Mouse (Mus musculus) liver, adult 2 months (tissue): ENCODE data around the gene Olfr535. TPM values are rescaled to one million over a fixed set of nuclear protein-coding genes. Genes with fewer than 3 reads are reported as not detected.
"Not testable (repeated sequence)": the region's sequence is repeated elsewhere in the genome, so short reads cannot be mapped to it uniquely, and the experiment has no call there.

ENCODE experiments used
- DNase-seq: peaks from one replicate; pipeline ENCODE4 v3.0.0-alpha.2; 2011; ENCODE audit warnings: low read depth, low spot score; ENCODE audit errors: extremely low read depth
- H3K27ac ChIP-seq: fragments of 200-500 bp; replicated peaks from 2 replicates; pipeline ENCODE4 v1.5.1; 2012; ENCODE audit warnings: low read depth, mild to moderate bottlenecking, control low read depth, inconsistent platforms, low read length; ENCODE audit not compliant: insufficient read depth
- H3K27me3 ChIP-seq: fragments of 200-500 bp; 2 replicates; pipeline ENCODE4 v1.6.1; 2012; ENCODE audit warnings: mild to moderate bottlenecking, moderate library complexity, low read length, inconsistent platforms; ENCODE audit not compliant: control insufficient read depth, insufficient read depth
- H3K36me3 ChIP-seq: fragments of 200-500 bp; 2 replicates; pipeline ENCODE4 v1.6.1; 2012; ENCODE audit warnings: low read length, inconsistent platforms; ENCODE audit not compliant: control insufficient read depth, insufficient read depth
- H3K4me1 ChIP-seq: fragments of 200-500 bp; 2 replicates; pipeline ENCODE4 v1.6.1; 2011; ENCODE audit warnings: low read length; ENCODE audit not compliant: control insufficient read depth, insufficient read depth
- H3K4me3 ChIP-seq: fragments of 200-500 bp; 2 replicates; pipeline ENCODE4 v1.5.1; 2011; ENCODE audit warnings: low read depth, mild to moderate bottlenecking, control low read depth, low read length, moderate library complexity; ENCODE audit not compliant: insufficient read depth
- H3K79me2 ChIP-seq: fragments of 200-500 bp; 2 replicates; pipeline ENCODE4 v1.6.1; 2012; ENCODE audit warnings: inconsistent platforms, mild to moderate bottlenecking, low read length, moderate library complexity; ENCODE audit not compliant: control insufficient read depth, insufficient read depth
- H3K9ac ChIP-seq: fragments of 200-500 bp; 2 replicates; pipeline ENCODE4 v1.6.1; 2012; ENCODE audit warnings: low read depth, mild to moderate bottlenecking, control low read depth, inconsistent platforms, low read length
- CTCF ChIP-seq: fragments of 200-500 bp; IDR thresholded peaks from 2 replicates; pipeline ENCODE4 v1.5.1; 2011; ENCODE audit warnings: low read depth, low read length, control low read depth
- POLR2A ChIP-seq: fragments of 200-500 bp; IDR thresholded peaks from 2 replicates; pipeline ENCODE4 v1.6.1; 2011; ENCODE audit warnings: low read length, control low read depth; ENCODE audit not compliant: insufficient read depth; ENCODE audit errors: extremely low read depth
- WGBS: fragments of 180-500 bp; shearing (Covaris S2); methylation state at CpG from one replicate; pipeline ENCODE4 v1.1.7; 2018; 5-methylcytosine and 5-hydroxymethylcytosine counted together
- polyA plus RNA-seq: library from polyadenylated mRNA; depleted of rRNA; stranded (reverse); fragments of >200 nt; gene quantifications from 2 replicates; pipeline ENCODE4 v1.2.3, GENCODE M21; 2012; rRNA removed
- total RNA-seq: library from RNA; depleted of rRNA; stranded (reverse); fragments of >200 nt; gene quantifications from 2 replicates; pipeline ENCODE4 v1.2.3, GENCODE M21; 2014; rRNA removed

Olfr535 gene
- total and polyA plus RNA-seq, 2 experiments: not detected

- Histone ChIP-seq H3K27me3 (no peaks in the 10 kb centered on the region), H3K27ac (no peak overlapping the region), H3K4me1 (no peaks in the 10 kb centered on the region), H3K4me3 (no peak overlapping the region), H3K9ac (no peak overlapping the region), H3K36me3 (no peaks in the 10 kb centered on the region), H3K79me2 (no peaks in the 10 kb centered on the region)
- TF ChIP-seq CTCF (no peak), POLR2A (no peak)
- no peak for DNase-seq
- 47% methylated on average over 2 of the region's 2 CpGs for WGBS
Measured at GRCm38 (mm10) chr7:140494231-140494630, 10.2 kb downstream of the Olfr535 start.

- Histone ChIP-seq H3K79me2 (no peaks in the 10 kb centered on the region), H3K27me3 (no peaks in the 10 kb centered on the region), H3K36me3 (no peaks in the 10 kb centered on the region), H3K4me3 (no peak overlapping the region), H3K4me1 (no peaks in the 10 kb centered on the region), H3K9ac (no peak overlapping the region), H3K27ac (no peak overlapping the region)
- no peak for DNase-seq
- TF ChIP-seq POLR2A: no peak
Measured at GRCm38 (mm10) chr7:140494702-140495101, 10.7 kb downstream of the Olfr535 start.

- H3K36me3 ChIP-seq: not testable (repeated sequence)
Measured at GRCm38 (mm10) chr7:140507346-140508021, 23.5 kb downstream of the Olfr535 start, which contains the start of gene Olfr536. Gene Olfr536, minus strand, starts transcription at chr7:140507396.

GRCm38 (mm10) chr7:140539746-140540145 is 55.7 kb downstream of the Olfr535 start:
- Histone ChIP-seq H3K79me2 (no peaks in the 10 kb centered on the region), H3K27me3 (no peaks in the 10 kb centered on the region), H3K4me3 (no peak overlapping the region), H3K36me3 (no peaks in the 10 kb centered on the region), H3K9ac (no peak overlapping the region), H3K4me1 (no peaks in the 10 kb centered on the region), H3K27ac (no peak overlapping the region)
- DNase-seq: no peak
- WGBS: 70% methylated on average over 2 of the region's 2 CpGs
- no peak for TF ChIP-seq CTCF
- TF ChIP-seq POLR2A: no peak

More at GRCm38 (mm10) chr7:140507346-140508021, 23.5 kb downstream of the Olfr535 start, which contains the start of gene Olfr536:
- H3K27me3 ChIP-seq, H3K79me2 ChIP-seq, H3K4me1 ChIP-seq, H3K4me3 ChIP-seq, H3K9ac ChIP-seq, H3K27ac ChIP-seq, DNase-seq: not testable (repeated sequence)
- WGBS: 83% methylated on average over 2 of the region's 2 CpGs

Other genes starting within 250 kb of the Olfr535 start
- gene 5830411N06Rik, start 236.9 kb upstream of the Olfr535 start, total RNA-seq: not detected in 2 replicates
- gene 5830411N06Rik, start 236.9 kb upstream of the Olfr535 start, polyA plus RNA-seq: not detected in 2 replicates
- gene Olfr525, start 163.4 kb upstream of the Olfr535 start, total RNA-seq: not detected in 2 replicates
- gene Olfr525, start 163.4 kb upstream of the Olfr535 start, polyA plus RNA-seq: not detected in 2 replicates
- gene Olfr527, start 150.2 kb upstream of the Olfr535 start, total RNA-seq: not detected in 2 replicates
- not detected in 2 replicates for gene Olfr527, start 150.2 kb upstream of the Olfr535 start, polyA plus RNA-seq
- gene Olfr60, start 122.5 kb upstream of the Olfr535 start, total RNA-seq: not detected in 2 replicates
- gene Olfr60, start 122.5 kb upstream of the Olfr535 start, polyA plus RNA-seq: not detected in 2 replicates
- not detected in 2 replicates for gene Olfr530, start 107.9 kb upstream of the Olfr535 start, total RNA-seq
- gene Olfr530, start 107.9 kb upstream of the Olfr535 start, polyA plus RNA-seq: not detected in 2 replicates
- gene Olfr531, start 81.3 kb upstream of the Olfr535 start, total RNA-seq: not detected in 2 replicates
- gene Olfr531, start 81.3 kb upstream of the Olfr535 start, polyA plus RNA-seq: not detected in 2 replicates
- gene Olfr532, start 62.6 kb upstream of the Olfr535 start, total RNA-seq: not detected in 2 replicates
- not detected in 2 replicates for gene Olfr532, start 62.6 kb upstream of the Olfr535 start, polyA plus RNA-seq
- not detected in 2 replicates for gene Olfr533, start 20.8 kb upstream of the Olfr535 start, total RNA-seq
- not detected in 2 replicates for gene Olfr533, start 20.8 kb upstream of the Olfr535 start, polyA plus RNA-seq
- not detected in 2 replicates for gene Olfr536, start 23.2 kb downstream of the Olfr535 start, total RNA-seq
- gene Olfr536, start 23.2 kb downstream of the Olfr535 start, polyA plus RNA-seq: not detected in 2 replicates
- not detected in 2 replicates for gene Olfr538, start 83.7 kb downstream of the Olfr535 start, total RNA-seq
- gene Olfr538, start 83.7 kb downstream of the Olfr535 start, polyA plus RNA-seq: not detected in 2 replicates
- under 0.01 TPM in 1 of 2 replicates, not detected in the other for gene Olfr46, start 117.1 kb downstream of the Olfr535 start, total RNA-seq
- not detected in 2 replicates for gene Olfr46, start 117.1 kb downstream of the Olfr535 start, polyA plus RNA-seq
- gene Olfr61, start 144.8 kb downstream of the Olfr535 start, total RNA-seq: not detected in 2 replicates
- gene Olfr61, start 144.8 kb downstream of the Olfr535 start, polyA plus RNA-seq: not detected in 2 replicates
- not detected in 2 replicates for gene Olfr53, start 162.2 kb downstream of the Olfr535 start, total RNA-seq
- gene Olfr53, start 162.2 kb downstream of the Olfr535 start, polyA plus RNA-seq: not detected in 2 replicates
- under 0.01 TPM in 1 of 2 replicates, not detected in the other for gene Olfr539, start 175.7 kb downstream of the Olfr535 start, total RNA-seq
- gene Olfr539, start 175.7 kb downstream of the Olfr535 start, polyA plus RNA-seq: not detected in 2 replicates
- not detected in 2 replicates for gene Olfr45, start 197.7 kb downstream of the Olfr535 start, total RNA-seq
- not detected in 2 replicates for gene Olfr45, start 197.7 kb downstream of the Olfr535 start, polyA plus RNA-seq
- not detected in 2 replicates for gene Olfr541, start 213.1 kb downstream of the Olfr535 start, total RNA-seq
- 0.07 TPM in 1 of 2 replicates, not detected in the other for gene Olfr541, start 213.1 kb downstream of the Olfr535 start, polyA plus RNA-seq